Comparison of ENCODE assay signal across 11 mouse cellular contexts in the genomic region with DNA sequence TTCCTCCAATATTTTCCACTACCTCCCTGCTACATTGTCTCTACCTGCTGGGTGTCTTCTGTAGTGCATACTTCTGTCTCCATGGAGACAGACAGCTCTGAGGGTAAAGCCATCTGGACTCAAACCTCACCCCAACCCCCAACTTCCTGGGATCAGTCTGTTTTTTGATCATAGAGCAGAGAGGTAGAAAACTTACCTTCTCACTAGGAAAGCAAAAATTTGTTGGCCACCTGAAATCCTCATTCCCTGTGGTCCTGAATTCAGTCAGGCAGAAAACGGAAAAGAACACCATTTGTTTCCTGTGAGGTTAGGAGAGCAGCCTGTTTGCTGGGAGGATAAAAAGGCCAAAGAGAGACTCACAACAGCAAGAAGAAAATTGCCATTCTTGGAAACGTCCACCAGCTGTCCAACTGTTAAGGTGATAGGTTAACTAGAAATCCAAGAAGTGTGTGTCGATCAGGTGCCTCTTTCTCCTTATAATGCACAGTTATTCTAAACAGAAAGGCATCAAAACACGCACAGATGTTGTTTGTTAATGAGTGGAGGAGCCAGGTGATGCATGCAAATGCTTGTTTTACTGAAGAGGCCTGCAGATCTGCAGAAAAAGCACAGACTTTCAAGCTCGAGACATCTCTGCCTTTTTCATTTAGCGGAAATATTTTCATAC.
DNase-seq lines count a peak whose midpoint lies in the region; ATAC-seq and TF ChIP-seq lines count a peak whose summit lies in the region.
"Had no signal": no experiment of that assay in that cellular context is flagged by ENCODE, and none has a peak within 500 bp of the region (broad histone marks: within the 10 kb centered on the region; RNA-seq: fewer than 3 reads in every experiment).

No protein-coding gene starts in this region.

- no peak; the same call in 1 of the 2 replicates for TF ChIP-seq CTCF in brain, embryonic 14.5 days (IDR thresholded peaks at IDR 0.05; ENCODE audit: borderline replicate concordance, extremely low read depth, insufficient read depth, insufficient read length)
- no peak for TF ChIP-seq CTCF in cerebellum, adult 2 months (IDR thresholded peaks at IDR 0.05; ENCODE audit: borderline replicate concordance, insufficient read depth, low read depth, low read length)
- no peak for TF ChIP-seq CTCF in kidney, adult 2 months (conservative IDR thresholded peaks at IDR 0.05; ENCODE audit: insufficient read depth, insufficient read length, low read depth, low read length)

- peak; percentile 82; the same call in 1 of the 2 replicates for ATAC-seq in forebrain, embryonic 12.5 days (ENCODE audit: low FRiP score)
- no peak for ATAC-seq in limb, embryonic 12.5 days (ENCODE audit: insufficient number of reproducible peaks, insufficient read depth, low FRiP score, low TSS enrichment, low read depth)
- ATAC-seq in granulocyte monocyte progenitor cell, adult 5-6 weeks (replicated peaks; ENCODE audit: poor library complexity, severe bottlenecking), result no peak

- WGBS in cerebellum, adult 2 months, result 43% methylated on average over 6 of the region's 6 CpGs
- WGBS in forebrain, embryonic 12.5 days, result 50% methylated on average over 6 of the region's 6 CpGs
- 34% methylated on average over 6 of the region's 6 CpGs for WGBS in limb, embryonic 12.5 days
- WGBS in kidney, adult 2 months, result 49% methylated on average over 6 of the region's 6 CpGs

- no peak overlapping the region for H3K9ac ChIP-seq in forebrain, embryonic 12.5 days
- no peak overlapping the region for H3K9ac ChIP-seq in limb, embryonic 12.5 days (replicated peaks)
- H3K9ac ChIP-seq: liver, embryonic 13.5 days had no signal

- no peak overlapping the region for H3K27ac ChIP-seq in cerebellum, adult 2 months (ENCODE audit: insufficient read depth, low read length)
- peak overlapping the region; percentile 63 for H3K27ac ChIP-seq in forebrain, embryonic 12.5 days
- peak overlapping the region; percentile 64 for H3K27ac ChIP-seq in limb, embryonic 12.5 days
- no peak overlapping the region for H3K27ac ChIP-seq in kidney, adult 2 months (ENCODE audit: insufficient read depth, low read depth, low read length)
- H3K27ac ChIP-seq: liver, embryonic 13.5 days had no signal

- H3K9me3 ChIP-seq in forebrain, embryonic 12.5 days, result no peaks in the 10 kb centered on the region
- H3K9me3 ChIP-seq in limb, embryonic 12.5 days, result no peaks in the 10 kb centered on the region
- H3K9me3 ChIP-seq: liver, embryonic 13.5 days had no signal

- peaks cover 4% of the 10 kb centered on the region; the same call in 1 of the 2 replicates for H3K4me1 ChIP-seq in cerebellum, adult 2 months (ENCODE audit: control insufficient read depth, insufficient read depth, low read length)
- H3K4me1 ChIP-seq in forebrain, embryonic 12.5 days, result peaks cover 7% of the 10 kb centered on the region
- peaks cover 10% of the 10 kb centered on the region; the same call in 1 of the 2 replicates for H3K4me1 ChIP-seq in limb, embryonic 12.5 days (replicated peaks)
- no peaks in the 10 kb centered on the region for H3K4me1 ChIP-seq in kidney, adult 2 months (ENCODE audit: control insufficient read depth, insufficient read depth, low read length)
- H3K4me1 ChIP-seq: liver, embryonic 13.5 days had no signal

- H3K4me2 ChIP-seq in forebrain, embryonic 12.5 days, result no peak overlapping the region
- H3K4me2 ChIP-seq in limb, embryonic 12.5 days, result no peak overlapping the region
- H3K4me2 ChIP-seq: liver, embryonic 13.5 days had no signal

- no peak overlapping the region for H3K4me3 ChIP-seq in cerebellum, adult 2 months (replicated peaks; ENCODE audit: insufficient read depth, low read depth, low read length)
- H3K4me3 ChIP-seq in forebrain, embryonic 12.5 days (replicated peaks), result no peak overlapping the region
- H3K4me3 ChIP-seq in limb, embryonic 12.5 days (replicated peaks), result no peak overlapping the region
- no peak overlapping the region for H3K4me3 ChIP-seq in kidney, adult 2 months (ENCODE audit: insufficient read depth, low read depth, low read length)
- H3K4me3 ChIP-seq: erythroblast, embryonic 14.5 days; liver, embryonic 13.5 days had no signal

- DNase-seq in brain, embryonic 14.5 days (ENCODE audit: low read depth), result peak; percentile 84
- peak; percentile 42 to 70 for DNase-seq in cerebellum, adult 2 months
- no peak for DNase-seq in kidney, adult 18-20 months
- no peak for DNase-seq in kidney, adult 2 months
- no peak for DNase-seq in Muller cell, postnatal 12 days (ENCODE audit: inconsistent ontology term)
- DNase-seq: kidney, postnatal 25 days; liver, embryonic 13.5 days had no signal

- H3K36me3 ChIP-seq in forebrain, embryonic 12.5 days (replicated peaks), result no peaks in the 10 kb centered on the region
- H3K36me3 ChIP-seq in limb, embryonic 12.5 days, result no peaks in the 10 kb centered on the region
- no peaks in the 10 kb centered on the region for H3K36me3 ChIP-seq in kidney, adult 2 months (ENCODE audit: control insufficient read depth, insufficient read depth, low read length)
- H3K36me3 ChIP-seq: liver, embryonic 13.5 days had no signal

- no peak for TF ChIP-seq POLR2A in brain, embryonic 14.5 days (IDR thresholded peaks at IDR 0.05; ENCODE audit: borderline replicate concordance, extremely low read depth, insufficient read depth, insufficient read length, poor library complexity, severe bottlenecking)
- TF ChIP-seq POLR2A in cerebellum, adult 2 months (IDR thresholded peaks at IDR 0.05; ENCODE audit: borderline replicate concordance, insufficient read depth, low read length), result no peak
- no peak for TF ChIP-seq POLR2A in kidney, adult 2 months (IDR thresholded peaks at IDR 0.05; ENCODE audit: low read depth, low read length)

- H3K27me3 ChIP-seq in cerebellum, adult 2 months (ENCODE audit: control insufficient read depth, insufficient read depth, low read length), result no peaks in the 10 kb centered on the region
- H3K27me3 ChIP-seq in forebrain, embryonic 12.5 days, result no peaks in the 10 kb centered on the region
- H3K27me3 ChIP-seq in limb, embryonic 12.5 days, result no peaks in the 10 kb centered on the region
- H3K27me3 ChIP-seq in kidney, adult 2 months (replicated peaks; ENCODE audit: control insufficient read depth, insufficient read depth, low read length), result no peaks in the 10 kb centered on the region
- H3K27me3 ChIP-seq: liver, embryonic 13.5 days had no signal

Comparison
In these comparisons a context has a peak if more than half of its experiments do, and no peak if none do; other contexts are left out.
1. DNase-seq: peak in brain, embryonic 14.5 days (single experiment) and cerebellum, adult 2 months (2 of 2); none in kidney, adult 18-20 months (single experiment), kidney, adult 2 months (single experiment) and Muller cell, postnatal 12 days (single experiment).
2. H3K27ac ChIP-seq: peak in forebrain, embryonic 12.5 days (single experiment) and limb, embryonic 12.5 days (single experiment); none in cerebellum, adult 2 months (single experiment) and kidney, adult 2 months (single experiment).